Mouse (Mus musculus) liver, adult 2 months (tissue): ENCODE results near the gene Faah.

Experiments
- CTCF ChIP-seq: fragments of 200-500 bp; IDR thresholded peaks from 2 replicates; pipeline ENCODE4 v1.5.1; 2011; ENCODE audit warnings: low read depth, low read length, control low read depth
- POLR2A ChIP-seq: fragments of 200-500 bp; IDR thresholded peaks from 2 replicates; pipeline ENCODE4 v1.6.1; 2011; ENCODE audit warnings: low read length, control low read depth; ENCODE audit not compliant: insufficient read depth; ENCODE audit errors: extremely low read depth

GRCm38 (mm10) chr4:116042186-116042585 lies 24.5 kb upstream of the Faah start:
- TF ChIP-seq CTCF (no peak), POLR2A (no peak)
